ENCODE assay signal across 12 mouse cellular contexts in the genomic region with DNA sequence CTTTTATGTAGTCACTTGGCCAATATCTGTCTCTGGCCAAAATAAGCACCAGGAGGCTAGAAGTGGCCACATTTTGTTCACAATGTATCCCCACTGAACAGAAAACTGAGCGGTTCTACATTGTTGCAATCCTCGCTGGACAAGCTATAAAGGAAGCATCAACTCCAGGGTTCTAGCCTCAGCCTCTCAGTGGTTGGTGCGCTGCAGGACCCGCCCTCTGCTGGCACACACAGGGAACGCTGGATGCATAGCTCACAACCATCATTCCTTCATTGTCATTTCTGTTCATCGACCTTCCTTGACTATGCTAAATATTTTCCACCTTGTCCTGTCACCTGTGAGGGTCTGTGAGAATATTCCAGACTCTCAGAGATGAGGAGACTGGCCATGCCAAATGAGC.
A peak's percentile ranks its signal among the peaks of the same experiment; 100 is the strongest.
DNase-seq lines count a peak whose midpoint lies in the region; ATAC-seq and TF ChIP-seq lines count a peak whose summit lies in the region.
"Had no signal": no experiment of that assay in that cellular context is flagged by ENCODE, and none has a peak within 500 bp of the region (broad histone marks: within the 10 kb centered on the region; RNA-seq: fewer than 3 reads in every experiment).

No protein-coding gene starts in this region.

- H3K4me3 ChIP-seq in liver, adult 2 months (ENCODE audit: insufficient read depth, low read depth, low read length): no peak overlapping the region
- no peak overlapping the region for H3K4me3 ChIP-seq in intestine, embryonic 15.5 days (replicated peaks)
- no peak overlapping the region for H3K4me3 ChIP-seq in stomach, embryonic 15.5 days (replicated peaks)
- H3K4me3 ChIP-seq: megakaryocyte, embryonic 14.5 days; neural tube, embryonic 13.5 days had no signal

- no peaks in the 10 kb centered on the region for H3K9me3 ChIP-seq in intestine, embryonic 15.5 days
- H3K9me3 ChIP-seq in stomach, embryonic 15.5 days: no peaks in the 10 kb centered on the region
- H3K9me3 ChIP-seq: megakaryocyte, embryonic 14.5 days; neural tube, embryonic 13.5 days had no signal

- TF ChIP-seq POLR2A in liver, adult 2 months (IDR thresholded peaks at IDR 0.05; ENCODE audit: extremely low read depth, insufficient read depth, low read length): no peak

- no peak overlapping the region for H3K9ac ChIP-seq in liver, adult 2 months (ENCODE audit: low read depth, low read length)
- no peak overlapping the region for H3K9ac ChIP-seq in intestine, embryonic 15.5 days
- H3K9ac ChIP-seq in stomach, embryonic 15.5 days: no peak overlapping the region
- H3K9ac ChIP-seq: neural tube, embryonic 13.5 days had no signal

- H3K36me3 ChIP-seq in liver, adult 2 months (ENCODE audit: control insufficient read depth, insufficient read depth, low read length): no peaks in the 10 kb centered on the region
- no peaks in the 10 kb centered on the region for H3K36me3 ChIP-seq in intestine, embryonic 15.5 days
- H3K36me3 ChIP-seq in stomach, embryonic 15.5 days: no peaks in the 10 kb centered on the region
- H3K36me3 ChIP-seq: neural tube, embryonic 13.5 days had no signal

- 0 out of 2 replicates have a peak, but pooled peaks have one; percentile 10 for TF ChIP-seq CTCF in liver, adult 2 months (IDR thresholded peaks at IDR 0.05; ENCODE audit: low read depth, low read length)

- H3K79me2 ChIP-seq in liver, adult 2 months (ENCODE audit: control insufficient read depth, insufficient read depth, low read length): no peaks in the 10 kb centered on the region

- no peak for ATAC-seq in intestine, embryonic 15.5 days
- no peak for ATAC-seq in stomach, embryonic 15.5 days (ENCODE audit: insufficient read depth, low FRiP score, low read depth)
- no peak for ATAC-seq in frontal cortex, adult (ENCODE audit: low TSS enrichment)
- ATAC-seq: forebrain, embryonic 16.5 days had no signal

- 72% methylated on average over 6 of the region's 6 CpGs for WGBS in liver, adult 2 months
- 64% methylated on average over 6 of the region's 6 CpGs for WGBS in intestine, embryonic 15.5 days
- 70% methylated on average over 6 of the region's 6 CpGs for WGBS in stomach, embryonic 15.5 days

- no peak for DNase-seq in liver, adult 2 months (ENCODE audit: extremely low read depth, low read depth, low spot score)
- DNase-seq in liver (no peak), R1 (ENCODE audit: low read depth, low spot score) (peak; percentile 47)
- no peak for DNase-seq in adrenal gland, adult 8-10 months
- DNase-seq: right cerebral cortex, postnatal 25 days; thymus, adult 2 months had no signal

- H3K27me3 ChIP-seq in liver, adult 2 months (ENCODE audit: control insufficient read depth, insufficient read depth, low read length): no peaks in the 10 kb centered on the region
- no peaks in the 10 kb centered on the region for H3K27me3 ChIP-seq in intestine, embryonic 15.5 days (replicated peaks)
- H3K27me3 ChIP-seq in stomach, embryonic 15.5 days (replicated peaks): no peaks in the 10 kb centered on the region

- no peak overlapping the region for H3K27ac ChIP-seq in liver, adult 2 months (replicated peaks; ENCODE audit: insufficient read depth, low read depth, low read length)
- H3K27ac ChIP-seq in intestine, embryonic 15.5 days: peak overlapping the region; percentile 80
- H3K27ac ChIP-seq in stomach, embryonic 15.5 days: peak overlapping the region; percentile 89
- H3K27ac ChIP-seq: neural tube, embryonic 13.5 days had no signal

- no peaks in the 10 kb centered on the region for H3K4me1 ChIP-seq in liver, adult 2 months (ENCODE audit: control insufficient read depth, insufficient read depth, low read length)
- peaks cover 21% of the 10 kb centered on the region for H3K4me1 ChIP-seq in intestine, embryonic 15.5 days (replicated peaks)
- H3K4me1 ChIP-seq in stomach, embryonic 15.5 days: peaks cover 15% of the 10 kb centered on the region

- H3K4me2 ChIP-seq in intestine, embryonic 15.5 days (replicated peaks): no peak overlapping the region
- H3K4me2 ChIP-seq in stomach, embryonic 15.5 days: no peak overlapping the region
- H3K4me2 ChIP-seq: neural tube, embryonic 13.5 days had no signal
